ENCODE assay signal across 26 mouse cellular contexts in the genomic region with DNA sequence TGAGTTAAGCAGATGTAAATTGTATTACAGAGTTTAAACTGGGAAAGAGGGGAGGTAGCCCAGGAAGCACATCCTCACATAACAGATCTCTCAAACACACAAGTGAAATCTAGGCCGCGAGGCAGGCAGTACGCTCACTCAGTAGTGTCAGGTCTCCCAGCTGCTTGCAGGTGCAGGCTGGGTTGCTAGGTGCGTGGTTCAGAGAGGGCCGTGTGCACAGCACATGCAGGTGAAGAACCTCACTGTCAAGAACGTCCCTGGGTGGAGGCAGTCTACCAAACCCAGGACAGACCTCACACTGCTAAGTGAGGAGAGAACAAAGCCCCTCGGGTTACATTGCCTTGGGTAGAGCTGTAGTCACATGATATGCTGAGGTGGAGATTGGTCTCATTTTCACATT. TPM values are rescaled to one million over a fixed set of nuclear protein-coding genes. Genes with fewer than 3 reads are reported as not detected.
DNase-seq lines count a peak whose midpoint lies in the region; ATAC-seq lines count a peak whose summit lies in the region.
"Had no signal": no experiment of that assay in that cellular context is flagged by ENCODE, and none has a peak within 500 bp of the region (broad histone marks: within the 10 kb centered on the region; RNA-seq: fewer than 3 reads in every experiment).

No protein-coding gene starts in this region.

- H3K9ac ChIP-seq in heart, embryonic 16.5 days (ENCODE audit: low read length) = no peak overlapping the region
- H3K9ac ChIP-seq: forebrain, embryonic 13.5 days; hindbrain, embryonic 12.5 days; liver, embryonic 14.5 days; midbrain, embryonic 13.5 days; stomach, embryonic 15.5 days had no signal

- no peak for DNase-seq in heart, embryonic 10.5 days (ENCODE audit: low spot score)
- peak; percentile 50 to 66 for DNase-seq in thymus, postnatal 10 days (ENCODE audit: low spot score in 2 of 2)
- no peak for DNase-seq in embryo, embryonic 11 days
- DNase-seq in spleen, adult 18-20 months = no peak
- DNase-seq in ovary, adult 18-20 months (ENCODE audit: low spot score) = no peak
- DNase-seq: adrenal gland, adult 2 months; cerebellum, adult 8-10 months; cerebellum, postnatal 25 days; gastrocnemius, postnatal 25 days; heart, adult 2 months; kidney, adult 9 months; kidney, postnatal 25 days; liver; lung, adult 2 months; lung, postnatal 14 days; retina, postnatal 1 day; right cerebral cortex, postnatal 14 days had no signal

- no peaks in the 10 kb centered on the region for H3K27me3 ChIP-seq in heart, embryonic 16.5 days (ENCODE audit: control insufficient read depth, insufficient read depth, low read length)
- no peaks in the 10 kb centered on the region for H3K27me3 ChIP-seq in heart, embryonic 10.5 days (ENCODE audit: insufficient read depth, poor library complexity, severe bottlenecking)
- H3K27me3 ChIP-seq: forebrain, embryonic 13.5 days; hindbrain, embryonic 12.5 days; midbrain, embryonic 13.5 days; stomach, embryonic 15.5 days had no signal

- H3K4me1 ChIP-seq in heart, embryonic 16.5 days (ENCODE audit: control insufficient read depth, insufficient read depth, low read length) = no peaks in the 10 kb centered on the region
- no peaks in the 10 kb centered on the region for H3K4me1 ChIP-seq in heart, embryonic 10.5 days
- H3K4me1 ChIP-seq: forebrain, embryonic 13.5 days; hindbrain, embryonic 12.5 days; midbrain, embryonic 13.5 days; stomach, embryonic 15.5 days had no signal

- H3K27ac ChIP-seq in heart, embryonic 16.5 days (ENCODE audit: low read length) = no peak overlapping the region
- H3K27ac ChIP-seq in heart, embryonic 10.5 days = no peak overlapping the region
- H3K27ac ChIP-seq: forebrain, embryonic 13.5 days; heart, adult 2 months; hindbrain, embryonic 12.5 days; hindbrain, postnatal 0 days; liver, embryonic 14.5 days; midbrain, embryonic 13.5 days; stomach, embryonic 15.5 days had no signal

- H3K9me3 ChIP-seq in heart, embryonic 16.5 days (replicated peaks; ENCODE audit: control insufficient read depth, low read length) = no peaks in the 10 kb centered on the region
- no peaks in the 10 kb centered on the region for H3K9me3 ChIP-seq in heart, embryonic 10.5 days
- H3K9me3 ChIP-seq: forebrain, embryonic 13.5 days; hindbrain, embryonic 12.5 days; midbrain, embryonic 13.5 days; stomach, embryonic 15.5 days had no signal

- H3K4me3 ChIP-seq in heart, embryonic 16.5 days (ENCODE audit: low read length) = no peak overlapping the region
- no peak overlapping the region for H3K4me3 ChIP-seq in heart, embryonic 10.5 days
- H3K4me3 ChIP-seq: forebrain, embryonic 13.5 days; heart, adult 2 months; hindbrain, embryonic 12.5 days; midbrain, embryonic 13.5 days; stomach, embryonic 15.5 days had no signal

- no peak overlapping the region for H3K4me2 ChIP-seq in heart, embryonic 16.5 days (ENCODE audit: low read depth, low read length)
- H3K4me2 ChIP-seq: forebrain, embryonic 13.5 days; hindbrain, embryonic 12.5 days; midbrain, embryonic 13.5 days; stomach, embryonic 15.5 days had no signal

- peaks cover 50% of the 10 kb centered on the region for H3K36me3 ChIP-seq in heart, embryonic 16.5 days (ENCODE audit: control insufficient read depth, insufficient read depth)
- peaks cover 86% of the 10 kb centered on the region for H3K36me3 ChIP-seq in heart, embryonic 10.5 days

- WGBS in heart, embryonic 16.5 days = 76% methylated on average over 7 of the region's 7 CpGs
- 92% methylated on average over 7 of the region's 7 CpGs for WGBS in heart, embryonic 10.5 days

- ATAC-seq in heart, embryonic 16.5 days (replicated peaks; ENCODE audit: extremely low read depth, insufficient read depth, low FRiP score) = 0 out of 2 replicates have a peak, but pooled peaks have one; percentile 18
- peak; percentile 23; the same call in 1 of the 2 replicates for ATAC-seq in megakaryocyte progenitor cell, adult 5-6 weeks (replicated peaks; ENCODE audit: poor library complexity)
- ATAC-seq: forebrain, embryonic 13.5 days; hindbrain, postnatal 0 days; intestine, embryonic 16.5 days; midbrain, embryonic 13.5 days had no signal

RNA-seq across cellular contexts. Expression of a gene that starts 26.3 kb away (rescaled TPM):
- polyA plus RNA-seq in heart, embryonic 16.5 days (2015; fragmentation: Nextera tagmentation; extraction: Ambion mirVana) = 62.0 and 64.4 TPM in 2 replicates
- polyA plus RNA-seq in heart, embryonic 10.5 days (2016; fragmentation: Nextera tagmentation; extraction: Ambion mirVana) = 76.1 and 105 TPM in 2 replicates
- total RNA-seq in megakaryocyte progenitor cell, adult 5-6 weeks (2015) = 129 and 146 TPM in 2 replicates
- 84.5 and 107 TPM in 2 replicates for total RNA-seq in megakaryocyte progenitor cell, adult 5-6 weeks (2017)

RNA-seq across cellular contexts. Expression of a gene that starts 34.7 kb away (rescaled TPM):
- polyA plus RNA-seq in heart, embryonic 16.5 days (2015; fragmentation: Nextera tagmentation; extraction: Ambion mirVana) = 27.4 and 28.9 TPM in 2 replicates
- 40.2 and 50.6 TPM in 2 replicates for polyA plus RNA-seq in heart, embryonic 10.5 days (2016; fragmentation: Nextera tagmentation; extraction: Ambion mirVana)
- total RNA-seq in megakaryocyte progenitor cell, adult 5-6 weeks (2015) = 41.1 and 43.1 TPM in 2 replicates
- 19.5 and 20.6 TPM in 2 replicates for total RNA-seq in megakaryocyte progenitor cell, adult 5-6 weeks (2017)

Comparison
In these comparisons a context has a peak if more than half of its experiments do, and no peak if none do; other contexts are left out.
1. DNase-seq: peak in thymus, postnatal 10 days (2 of 2); none in heart, embryonic 10.5 days (single experiment), embryo, embryonic 11 days (single experiment), spleen, adult 18-20 months (0 of 2) and ovary, adult 18-20 months (single experiment).